Mouse (Mus musculus) ES-E14 (cell line): ENCODE measurements at regions not wholly inside any gene's neighbourhood (a gene's known extent, or its start where the extent isn't known, plus 50 kb on each side); places are given as distances from the start of the nearest gene placed in this dataset.

ENCODE experiments used
- DNase-seq: peaks from one replicate; pipeline ENCODE4 v3.0.0-alpha.2; 2013; ENCODE audit warnings: low read depth, low spot score
- H3K27ac ChIP-seq: 2 replicates; pipeline ENCODE4 v1.5.1; 2012; ENCODE audit warnings: low read depth, mild to moderate bottlenecking, low read length, moderate library complexity, mixed read lengths; ENCODE audit not compliant: poor library complexity, insufficient read depth, severe bottlenecking
- H3K36me3 ChIP-seq: 2 replicates; pipeline ENCODE4 v1.6.1; 2012; ENCODE audit warnings: mild to moderate bottlenecking, low read length, moderate library complexity, mixed read lengths; ENCODE audit not compliant: control insufficient read depth, poor library complexity, insufficient read depth, severe bottlenecking
- H3K4me1 ChIP-seq, 2 experiments: fragments of 150-350 bp in 1 of 2; sonication (generic) in 1 of 2; 2 replicates each; pipeline ENCODE4 v1.6.1; 2012; ENCODE audit warnings: low read length in 2 of 2, mild to moderate bottlenecking in 1 of 2, mixed read lengths in 1 of 2; ENCODE audit not compliant: control insufficient read depth in 2 of 2, insufficient read depth in 2 of 2, poor library complexity in 1 of 2
- H3K4me3 ChIP-seq, 2 experiments: fragments of 150-350 bp in 1 of 2; sonication (generic) in 1 of 2; 2 replicates each; pipeline ENCODE4 v1.5.1; 2012; ENCODE audit warnings: low read length in 2 of 2, low read depth in 1 of 2, mild to moderate bottlenecking in 1 of 2, mixed read lengths in 1 of 2; ENCODE audit not compliant: insufficient read depth in 1 of 2, poor library complexity in 1 of 2, severe bottlenecking in 1 of 2
- H3K9ac ChIP-seq: 2 replicates; pipeline ENCODE4 v1.6.1; 2012; ENCODE audit warnings: low read depth, mild to moderate bottlenecking, low read length, mixed read lengths; ENCODE audit not compliant: poor library complexity, insufficient read depth, severe bottlenecking
- H3K9me3 ChIP-seq: fragments of 150-350 bp; sonication (generic); 2 replicates; pipeline ENCODE4 v1.6.1; 2012; ENCODE audit warnings: low read depth, mild to moderate bottlenecking, low read length; ENCODE audit not compliant: control insufficient read depth, insufficient read depth
- CHD2 ChIP-seq: IDR thresholded peaks from 2 replicates; pipeline ENCODE4 v1.6.1; 2014; ENCODE audit warnings: mild to moderate bottlenecking, low read depth, low read length, inconsistent platforms
- HCFC1 ChIP-seq: IDR thresholded peaks from 2 replicates; pipeline ENCODE4 v1.6.1; 2012; ENCODE audit warnings: low read length, inconsistent platforms, borderline replicate concordance; ENCODE audit not compliant: insufficient read depth
- MAFK ChIP-seq: IDR thresholded peaks from 2 replicates; pipeline ENCODE4 v1.6.1; 2014; ENCODE audit warnings: mild to moderate bottlenecking, low read depth, low read length, inconsistent platforms; ENCODE audit not compliant: insufficient read depth
- ZC3H11A ChIP-seq: IDR thresholded peaks from 2 replicates; pipeline ENCODE4 v1.6.1; 2012; ENCODE audit warnings: low read depth, mild to moderate bottlenecking, inconsistent platforms, low read length, borderline replicate concordance
- ZNF384 ChIP-seq: IDR thresholded peaks from 2 replicates; pipeline ENCODE4 v1.6.1; 2012; ENCODE audit warnings: low read depth, low read length, inconsistent platforms
- in situ Hi-C, 2 experiments: fragments of 600-800 bp; cut with MboI; formaldehyde crosslinking; loops; one replicate each; pipeline ENCODE4 v1.15.1; 2025; ENCODE audit warnings: low sequenced_read_pairs in 2 of 2, inconsistent platforms in 1 of 2; ENCODE audit not compliant: unreplicated experiment in 2 of 2

GRCm38 (mm10) chr13:44569241-44569778, 160.0 kb upstream of the Jarid2 start:
- Histone ChIP-seq H3K27ac (no peak overlapping the region), H3K4me3 (no peak overlapping the region), H3K36me3 (no peaks in the 10 kb centered on the region), H3K9me3 (no peaks in the 10 kb centered on the region), H3K4me1 (peaks cover 4 to 7% of the 10 kb centered on the region in 2 experiments; a peak in 2 of 4 replicates), H3K9ac (no peak overlapping the region)
- in situ Hi-C loops = no loop called here
- TF ChIP-seq ZC3H11A (no peak), MAFK (no peak)
- DNase-seq = no peak

- no peaks in the 10 kb centered on the region for H3K36me3 ChIP-seq
- H3K9me3 ChIP-seq = no peaks in the 10 kb centered on the region
- no peak overlapping the region for H3K9ac ChIP-seq
- in situ Hi-C loops = no loop called here
- DNase-seq = no peak
- H3K4me1 ChIP-seq = peaks cover 0 to 1% of the 10 kb centered on the region in 2 experiments; a peak in 1 of 4 replicates
- no peak overlapping the region for H3K4me3 ChIP-seq
- TF ChIP-seq ZNF384 = no peak
- no peak for TF ChIP-seq CHD2
- no peak for TF ChIP-seq MAFK
- TF ChIP-seq HCFC1 = no peak
- TF ChIP-seq ZC3H11A = no peak
- H3K27ac ChIP-seq = no peak overlapping the region
These were observed 155.8 kb upstream of the Jarid2 start for GRCm38 (mm10) chr13:44573463-44573862.

DNA sequence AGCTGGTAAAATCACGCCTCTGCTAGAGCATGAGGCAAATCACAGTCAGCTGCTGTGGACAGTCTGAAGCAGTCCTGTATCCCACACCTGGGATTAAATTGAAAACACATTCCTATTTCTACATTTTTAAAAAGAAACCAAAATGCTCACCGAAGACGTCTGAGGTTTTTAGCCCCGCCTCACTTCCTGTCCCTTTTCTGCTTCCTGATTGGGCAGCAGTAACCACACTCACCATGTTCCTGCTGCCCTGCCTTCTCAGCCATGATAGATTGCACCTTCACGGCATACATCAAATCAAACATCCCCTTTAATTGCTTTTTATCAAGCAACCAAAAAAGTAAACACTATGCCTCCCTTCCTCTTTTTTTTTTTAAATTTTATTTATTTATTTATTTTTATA, 150.1 kb upstream of the Jarid2 start:
- TF ChIP-seq CHD2 = no peak
- no peak for TF ChIP-seq ZC3H11A
- no peak for TF ChIP-seq ZNF384
- TF ChIP-seq MAFK = no peak
- no peak for TF ChIP-seq HCFC1
- H3K4me1 ChIP-seq = peaks cover 11 to 24% of the 10 kb centered on the region in 2 experiments
- no peaks in the 10 kb centered on the region for H3K9me3 ChIP-seq
- H3K9ac ChIP-seq = no peak overlapping the region
- no peaks in the 10 kb centered on the region for H3K36me3 ChIP-seq
- in situ Hi-C loops = no loop called here
- DNase-seq = no peak
- no peak overlapping the region for H3K27ac ChIP-seq
- no peak overlapping the region for H3K4me3 ChIP-seq

- H3K9me3 ChIP-seq = no peaks in the 10 kb centered on the region
- no peak overlapping the region for H3K4me3 ChIP-seq
- DNase-seq = no peak
- TF ChIP-seq ZNF384 (no peak), CHD2 (no peak), HCFC1 (no peak), ZC3H11A (no peak), MAFK (no peak)
- H3K9ac ChIP-seq = no peak overlapping the region
- H3K27ac ChIP-seq = no peak overlapping the region
- in situ Hi-C loops = no loop called here
- peaks cover 11 to 28% of the 10 kb centered on the region in 2 experiments for H3K4me1 ChIP-seq
- H3K36me3 ChIP-seq = no peaks in the 10 kb centered on the region
These were observed 149.0 kb upstream of the Jarid2 start for GRCm38 (mm10) chr13:44580156-44580736.

- H3K27ac ChIP-seq = no peak overlapping the region
These were observed 148.5 kb upstream of the Jarid2 start for GRCm38 (mm10) chr13:44580767-44581166.

More at GRCm38 (mm10) chr13:44580767-44581166, 148.5 kb upstream of the Jarid2 start:
- in situ Hi-C loops = no loop called here
- no peaks in the 10 kb centered on the region for H3K9me3 ChIP-seq
- no peak for TF ChIP-seq ZNF384
- no peak for TF ChIP-seq HCFC1
- no peak for TF ChIP-seq MAFK
- no peak for TF ChIP-seq ZC3H11A
- TF ChIP-seq CHD2 = no peak
- no peak for DNase-seq
- H3K4me1 ChIP-seq = peaks cover 11 to 28% of the 10 kb centered on the region in 2 experiments
- no peak overlapping the region for H3K4me3 ChIP-seq
- no peaks in the 10 kb centered on the region for H3K36me3 ChIP-seq
- no peak overlapping the region for H3K9ac ChIP-seq
